Mouse (Mus musculus) testis, postnatal 14 days (tissue): ENCODE measurements around the gene Olfr1132.
"Not testable (repeated sequence)": the region's sequence is repeated elsewhere in the genome, so short reads cannot be mapped to it uniquely, and the experiment has no call there.

Experiments
- DNase-seq: peaks from one replicate; pipeline ENCODE4 v3.0.0; 2021; ENCODE audit warnings: low spot score

Gene Olfr1132

DNA sequence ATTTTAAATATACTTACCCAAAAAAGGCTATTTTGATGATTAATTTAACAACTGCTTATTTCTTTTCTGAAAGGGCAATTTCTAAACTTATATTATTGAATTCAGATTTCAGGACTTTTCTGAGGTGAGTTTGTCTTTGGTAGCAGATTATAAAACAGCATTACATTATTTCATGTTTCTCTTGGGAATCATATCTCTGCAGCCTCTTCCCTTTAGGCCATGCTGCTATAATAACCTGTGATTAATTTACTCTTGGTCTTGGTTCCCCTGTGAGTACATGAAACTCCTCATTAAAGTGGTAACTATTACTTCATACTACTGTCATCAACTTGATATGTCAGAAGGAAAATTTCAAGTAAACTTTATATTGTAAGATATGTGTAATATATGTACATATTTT is at the start of gene Olfr1132:
TSS of gene Olfr1132 (minus strand) at position 101 of the 400 bp plus-strand sequence.
- DNase-seq, result no peak

DNA sequence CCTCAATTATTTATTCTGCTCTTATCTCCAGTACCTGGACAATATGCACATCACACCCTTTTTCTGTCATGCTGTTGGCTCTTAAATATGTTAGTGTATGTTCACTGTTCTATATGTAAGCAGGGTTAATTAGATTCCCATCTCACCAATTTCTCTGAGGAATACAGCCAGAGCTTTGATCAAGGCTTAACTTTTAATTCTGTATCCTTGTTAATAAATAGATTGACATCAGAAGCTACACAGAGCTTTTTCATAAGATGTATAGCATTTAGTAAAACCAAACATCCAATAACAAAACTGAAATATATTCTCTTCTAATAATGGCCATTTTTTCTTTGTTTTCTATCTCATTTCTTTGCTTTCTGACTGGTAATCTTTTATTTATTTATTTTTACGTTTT is 36.2 kb upstream of the Olfr1132 start, which contains the start of gene Olfr1135:
TSS of gene Olfr1135 (minus strand) at position 101 of the 400 bp plus-strand sequence.
- no peak for DNase-seq

DNA sequence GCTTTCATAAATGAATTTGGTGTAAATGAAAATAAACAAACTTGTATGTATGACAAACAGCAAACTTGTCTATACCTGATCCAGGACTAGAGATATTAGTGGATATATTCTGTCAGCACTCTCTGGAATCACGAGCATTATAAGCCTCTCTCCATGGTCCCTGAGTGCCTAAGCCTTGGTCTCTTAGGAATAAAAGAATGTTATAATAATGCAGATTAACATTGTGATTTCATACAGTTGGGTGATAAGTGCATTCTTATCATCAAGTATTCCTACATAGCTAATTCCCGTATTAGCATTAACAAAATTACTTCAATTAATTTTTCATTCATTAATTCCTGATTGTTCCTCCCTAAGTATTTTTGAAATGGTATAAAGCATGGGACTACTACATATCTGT is 21.0 kb upstream of the Olfr1132 start, which contains the start of gene Olfr1134:
TSS of gene Olfr1134 (minus strand) at position 101 of the 400 bp plus-strand sequence.
- DNase-seq, result no peak

DNA sequence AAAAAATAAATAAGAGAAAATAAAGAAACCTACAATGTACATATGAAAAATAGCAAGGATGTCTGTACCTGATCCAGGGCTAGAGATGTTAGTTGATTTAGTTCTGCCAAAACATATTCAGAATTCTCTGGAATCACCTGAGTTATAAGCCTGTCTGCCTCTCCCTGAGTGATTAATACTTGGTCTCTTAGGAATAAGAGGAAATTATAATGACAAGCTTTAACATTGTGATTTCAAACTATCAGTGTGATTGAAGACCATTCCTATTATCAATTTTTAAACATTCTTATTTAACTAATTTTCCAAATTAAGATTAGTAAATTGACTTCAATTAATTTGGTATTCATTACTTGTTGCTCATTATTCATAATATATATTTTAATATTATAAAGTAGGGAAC is 9.9 kb upstream of the Olfr1132 start, which contains the start of gene Olfr1133:
TSS of gene Olfr1133 (minus strand) at position 101 of the 400 bp plus-strand sequence.
- DNase-seq, result no peak

- no peak for DNase-seq
Observed at GRCm38 (mm10) chr2:87642441-87642840, 5.1 kb upstream of the Olfr1132 start.

DNA sequence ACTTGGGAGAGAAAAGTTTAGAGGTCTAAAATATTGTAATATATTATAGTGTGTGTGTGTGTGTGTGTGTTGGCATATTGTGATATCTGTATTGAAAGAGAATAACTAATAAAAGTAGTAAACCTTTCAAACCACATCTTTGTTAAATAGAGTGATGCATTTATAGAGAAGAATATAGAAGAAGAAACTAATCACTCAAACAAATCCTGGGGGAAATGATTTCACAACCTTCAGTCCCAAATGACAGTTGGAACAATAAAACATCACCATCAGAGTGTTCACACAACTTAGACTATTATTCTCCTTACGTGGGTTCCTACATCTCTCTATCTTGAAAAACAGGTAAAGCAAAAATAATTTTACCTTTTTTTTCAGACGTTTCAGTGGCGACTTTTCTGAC is 10.5 kb downstream of the Olfr1132 start, which contains the start of gene Olfr1131:
TSS of gene Olfr1131 (plus strand) at position 301 of the 400 bp plus-strand sequence.
- no peak for DNase-seq

GRCm38 (mm10) chr2:87605912-87606311 is 31.4 kb downstream of the Olfr1132 start, which contains the start of gene Olfr1130:
Gene Olfr1130 (plus strand): TSS chr2:87606212.
- DNase-seq, result not testable (repeated sequence)
